Mouse (Mus musculus): ENCODE measurements around the gene Krt87. TPM values are rescaled to one million over a fixed set of nuclear protein-coding genes. Genes with fewer than 3 reads are reported as not detected.
A peak's percentile ranks its signal among the peaks of the same experiment; 100 is the strongest.

Gene Krt87
- polyA plus RNA-seq, 1 experiment from 2014 or later, result 0.16 TPM

DNA sequence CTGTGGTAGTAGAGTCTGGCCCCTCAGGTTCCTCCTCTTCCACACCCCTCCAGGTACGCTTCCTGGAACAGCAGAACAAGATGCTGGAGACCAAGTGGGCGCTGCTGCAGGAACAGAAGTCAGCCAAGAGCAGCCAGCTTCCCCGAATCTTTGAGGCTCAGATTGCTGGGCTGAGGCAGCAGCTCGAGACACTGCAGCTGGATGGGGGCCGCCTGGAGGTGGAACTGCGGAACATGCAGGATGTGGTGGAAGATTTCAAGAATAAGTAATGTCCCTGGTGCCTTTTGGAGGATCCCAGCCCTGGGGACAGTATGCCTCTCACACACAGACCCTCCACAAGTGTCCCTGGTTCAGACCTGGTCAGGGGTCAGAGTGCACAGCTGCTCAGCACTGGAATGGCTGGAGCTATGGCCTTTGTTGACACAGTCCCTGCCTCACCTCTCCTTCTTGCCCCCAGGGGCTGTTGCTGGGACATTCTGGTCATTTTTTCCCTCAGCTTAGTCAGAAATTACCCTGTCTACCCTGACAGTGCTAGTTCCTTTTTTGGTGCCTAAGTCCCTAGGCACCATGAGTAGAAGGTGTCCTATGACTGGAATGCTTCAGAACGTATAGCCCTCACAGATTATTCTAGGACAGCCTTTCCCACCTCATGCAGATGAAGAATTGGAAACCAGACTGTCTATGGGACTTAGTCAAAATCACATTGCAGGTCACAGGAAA, 24.5 kb downstream of the Krt87 start:
- no peaks in the 10 kb centered on the region for H3K9me3 ChIP-seq (ENCODE audit: control insufficient read depth)
- TF ChIP-seq CTCF (IDR thresholded peaks at IDR 0.05; ENCODE audit: low read depth), result peak; percentile 50
- peak overlapping the region; percentile 50; the same call in 1 of the 2 replicates for H3K27ac ChIP-seq (ENCODE audit: low read depth, low read length)
- H3K36me3 ChIP-seq (ENCODE audit: control insufficient read depth, insufficient read depth), result no peaks in the 10 kb centered on the region
- WGBS, result 47% methylated on average over 7 of the region's 7 CpGs
- no peak for ATAC-seq
- H3K27me3 ChIP-seq (replicated peaks; ENCODE audit: control insufficient read depth, insufficient read depth, low read length), result no peaks in the 10 kb centered on the region
- no peak overlapping the region for H3K4me3 ChIP-seq (ENCODE audit: low read depth, low read length)
- 0 out of 2 replicates have a peak, but pooled peaks cover 7% of the 10 kb centered on the region for H3K4me1 ChIP-seq (replicated peaks; ENCODE audit: control insufficient read depth, insufficient read depth, low read length)
- peak overlapping the region; percentile 64 for H3K4me2 ChIP-seq (replicated peaks; ENCODE audit: low read depth)
- no peak overlapping the region for H3K9ac ChIP-seq (ENCODE audit: low read depth, low read length)

DNA sequence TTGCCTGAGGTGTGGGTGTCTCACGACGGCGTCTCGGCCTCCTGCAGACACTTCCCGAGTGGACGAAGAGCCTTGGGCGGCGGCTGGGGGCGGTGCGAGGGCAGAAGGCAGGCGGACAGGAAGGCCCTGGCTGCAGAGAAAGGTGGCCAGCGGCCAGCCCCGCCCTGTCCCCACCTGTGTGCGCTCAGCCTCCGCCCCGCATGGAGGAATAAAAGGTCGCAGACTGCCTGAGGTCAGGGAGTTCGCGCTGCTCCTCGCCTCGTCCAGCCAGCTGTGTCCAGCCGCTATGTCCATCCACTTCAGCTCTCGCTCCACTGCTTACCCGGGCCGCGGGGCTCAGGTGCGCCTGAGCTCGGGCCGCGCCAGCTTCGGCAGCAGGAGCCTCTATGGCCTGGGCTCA, 26.4 kb downstream of the Krt87 start:
- 0 out of 2 replicates have a peak, but pooled peaks cover 7% of the 10 kb centered on the region for H3K4me1 ChIP-seq (replicated peaks; ENCODE audit: control insufficient read depth, insufficient read depth, low read length)
- no peaks in the 10 kb centered on the region for H3K9me3 ChIP-seq (ENCODE audit: control insufficient read depth)
- peak overlapping the region; percentile 36 for H3K4me3 ChIP-seq (ENCODE audit: low read depth, low read length)
- WGBS, result 18% methylated on average over 31 of the region's 31 CpGs
- ATAC-seq, result peak; percentile 61
- TF ChIP-seq CTCF (IDR thresholded peaks at IDR 0.05; ENCODE audit: low read depth), result no peak
- peak overlapping the region; percentile 43 for H3K9ac ChIP-seq (ENCODE audit: low read depth, low read length)
- H3K36me3 ChIP-seq (ENCODE audit: control insufficient read depth, insufficient read depth), result no peaks in the 10 kb centered on the region
- H3K4me2 ChIP-seq (replicated peaks; ENCODE audit: low read depth), result peak overlapping the region; percentile 64
- no peaks in the 10 kb centered on the region for H3K27me3 ChIP-seq (replicated peaks; ENCODE audit: control insufficient read depth, insufficient read depth, low read length)
- 0 out of 2 replicates have a peak overlapping the region, but pooled peaks have one; percentile 41 for H3K27ac ChIP-seq (ENCODE audit: low read depth, low read length)

DNA sequence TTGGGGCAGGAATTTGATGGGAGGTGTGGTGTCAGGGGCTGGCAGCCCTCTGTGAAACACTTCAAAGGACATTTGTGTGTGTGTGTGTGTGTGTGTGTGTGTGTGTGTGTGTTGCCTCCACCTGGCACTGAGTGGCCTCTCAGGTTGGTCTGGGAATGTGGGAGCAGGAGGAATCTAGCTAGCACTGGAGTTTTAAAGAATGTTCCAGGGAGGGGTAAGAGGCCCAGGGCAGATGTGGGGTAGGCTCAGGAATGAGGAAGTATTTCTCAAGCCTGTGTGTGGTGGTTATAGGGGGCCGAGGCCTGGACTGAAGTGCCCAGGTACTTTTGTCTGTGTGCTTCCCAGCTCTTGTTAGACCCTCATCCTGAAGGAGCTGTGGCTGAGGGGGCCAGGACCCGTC, 27.8 kb downstream of the Krt87 start, which contains the start of gene Krt7:
Krt7 (plus strand) TSS at position 269 of the 400 bp plus-strand sequence.
- Histone ChIP-seq H3K4me1 (replicated peaks; ENCODE audit: control insufficient read depth, insufficient read depth, low read length) (0 out of 2 replicates have a peak, but pooled peaks cover 7% of the 10 kb centered on the region), H3K27ac (ENCODE audit: low read depth, low read length) (peak within 1 kb of the TSS; percentile 41; the same call in 1 of the 2 replicates), H3K4me2 (replicated peaks; ENCODE audit: low read depth) (peak within 1 kb of the TSS; percentile 64), H3K9me3 (ENCODE audit: control insufficient read depth) (no peaks in the 10 kb centered on the region), H3K36me3 (ENCODE audit: control insufficient read depth, insufficient read depth) (no peaks in the 10 kb centered on the region), H3K4me3 (ENCODE audit: low read depth, low read length) (peak within 1 kb of the TSS; percentile 36), H3K27me3 (replicated peaks; ENCODE audit: control insufficient read depth, insufficient read depth, low read length) (no peaks in the 10 kb centered on the region), H3K9ac (ENCODE audit: low read depth, low read length) (peak within 1 kb of the TSS; percentile 43)
- no peak for TF ChIP-seq CTCF (IDR thresholded peaks at IDR 0.05; ENCODE audit: low read depth)
- ATAC-seq, result peak; percentile 44
- 8% methylated on average over 2 of the region's 2 CpGs for WGBS

DNA sequence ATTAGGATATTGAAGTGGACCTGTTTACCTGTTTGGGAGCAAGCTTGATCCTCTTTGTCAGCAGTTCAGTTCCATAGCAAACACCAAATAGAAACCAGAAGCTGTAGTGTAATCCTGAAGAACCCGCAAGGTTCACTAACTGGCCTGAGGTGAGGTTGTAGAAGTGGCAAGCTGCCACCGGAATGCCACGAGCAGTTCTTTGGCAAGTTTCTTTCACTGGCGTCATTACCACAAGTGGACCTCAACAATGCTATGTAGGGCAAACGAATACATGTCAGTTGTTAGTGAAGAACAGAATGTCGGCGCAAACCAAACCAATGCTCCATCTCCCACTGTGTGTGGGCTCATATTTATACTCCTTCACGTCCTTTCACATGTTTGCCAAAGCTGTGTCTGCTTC, 40.3 kb downstream of the Krt87 start:
- no peak overlapping the region for H3K9ac ChIP-seq (ENCODE audit: low read depth, low read length)
- 83% methylated on average over 8 of the region's 8 CpGs for WGBS
- no peak for ATAC-seq
- no peak overlapping the region for H3K27ac ChIP-seq (ENCODE audit: low read depth, low read length)
- H3K4me2 ChIP-seq (replicated peaks; ENCODE audit: low read depth), result no peak overlapping the region
- no peak overlapping the region for H3K4me3 ChIP-seq (ENCODE audit: low read depth, low read length)
- H3K4me1 ChIP-seq (replicated peaks; ENCODE audit: control insufficient read depth, insufficient read depth, low read length), result no peaks in the 10 kb centered on the region; the same call in 1 of the 2 replicates
- 0 out of 2 replicates have a peak, but pooled peaks cover 6% of the 10 kb centered on the region for H3K36me3 ChIP-seq (ENCODE audit: control insufficient read depth, insufficient read depth)
- H3K27me3 ChIP-seq (replicated peaks; ENCODE audit: control insufficient read depth, insufficient read depth, low read length), result no peaks in the 10 kb centered on the region
- no peak for TF ChIP-seq CTCF (IDR thresholded peaks at IDR 0.05; ENCODE audit: low read depth)
- H3K9me3 ChIP-seq (ENCODE audit: control insufficient read depth), result no peaks in the 10 kb centered on the region

DNA sequence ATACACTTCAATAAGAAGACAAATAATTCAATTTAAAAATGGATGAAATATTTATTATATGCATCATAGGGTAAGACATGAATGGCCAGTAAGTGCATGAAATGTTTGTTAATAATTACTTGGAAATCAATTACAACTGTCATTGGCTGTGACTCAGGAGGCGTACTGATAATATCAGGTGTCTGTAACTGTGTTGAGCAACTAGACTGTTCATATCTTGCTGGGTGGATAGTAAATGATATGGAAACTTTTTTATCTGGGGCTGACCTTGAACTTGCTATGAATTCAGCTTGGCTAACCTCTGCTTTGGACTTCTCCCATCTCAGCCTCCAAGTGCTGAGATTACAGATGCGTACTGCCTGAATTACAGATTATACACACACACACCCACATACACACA, 40.9 kb downstream of the Krt87 start:
- Histone ChIP-seq H3K27me3 (replicated peaks; ENCODE audit: control insufficient read depth, insufficient read depth, low read length) (no peaks in the 10 kb centered on the region), H3K4me3 (ENCODE audit: low read depth, low read length) (no peak overlapping the region), H3K9ac (ENCODE audit: low read depth, low read length) (no peak overlapping the region), H3K4me2 (replicated peaks; ENCODE audit: low read depth) (no peak overlapping the region), H3K27ac (ENCODE audit: low read depth, low read length) (no peak overlapping the region), H3K4me1 (replicated peaks; ENCODE audit: control insufficient read depth, insufficient read depth, low read length) (no peaks in the 10 kb centered on the region; the same call in 1 of the 2 replicates), H3K36me3 (ENCODE audit: control insufficient read depth, insufficient read depth) (0 out of 2 replicates have a peak, but pooled peaks cover 6% of the 10 kb centered on the region), H3K9me3 (ENCODE audit: control insufficient read depth) (no peaks in the 10 kb centered on the region)
- peak; percentile 53 for ATAC-seq
- 41% methylated on average over 2 of the region's 2 CpGs for WGBS
- TF ChIP-seq CTCF (IDR thresholded peaks at IDR 0.05; ENCODE audit: low read depth), result no peak

DNA sequence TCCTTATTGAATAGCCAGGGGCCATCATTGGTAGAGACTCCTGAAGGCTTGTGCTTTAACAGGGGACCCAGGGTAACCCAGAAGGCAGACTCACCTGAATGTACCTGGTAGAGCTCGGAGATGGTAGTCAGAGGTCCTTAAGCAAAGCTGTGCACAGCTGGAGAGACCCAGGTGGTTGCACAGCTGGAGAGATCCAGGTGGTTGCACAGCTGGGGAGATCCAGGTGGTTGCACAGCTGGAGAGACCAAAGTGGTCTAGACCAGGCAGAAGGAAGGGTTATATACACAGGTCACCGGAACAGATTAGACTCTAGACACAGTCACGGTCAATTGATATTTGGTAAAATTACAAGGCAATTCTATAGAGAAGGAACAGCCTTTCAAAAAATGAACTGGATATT, 41.7 kb downstream of the Krt87 start:
- no peak overlapping the region for H3K9ac ChIP-seq (ENCODE audit: low read depth, low read length)
- H3K4me2 ChIP-seq (replicated peaks; ENCODE audit: low read depth), result no peak overlapping the region
- no peak overlapping the region for H3K4me3 ChIP-seq (ENCODE audit: low read depth, low read length)
- H3K9me3 ChIP-seq (ENCODE audit: control insufficient read depth), result no peaks in the 10 kb centered on the region
- no peak overlapping the region for H3K27ac ChIP-seq (ENCODE audit: low read depth, low read length)
- H3K36me3 ChIP-seq (ENCODE audit: control insufficient read depth, insufficient read depth), result 0 out of 2 replicates have a peak, but pooled peaks cover 6% of the 10 kb centered on the region
- H3K27me3 ChIP-seq (replicated peaks; ENCODE audit: control insufficient read depth, insufficient read depth, low read length), result no peaks in the 10 kb centered on the region
- ATAC-seq, result no peak
- no peaks in the 10 kb centered on the region; the same call in 1 of the 2 replicates for H3K4me1 ChIP-seq (replicated peaks; ENCODE audit: control insufficient read depth, insufficient read depth, low read length)
- WGBS, result 83% methylated on average over 3 of the region's 3 CpGs
- no peak for TF ChIP-seq CTCF (IDR thresholded peaks at IDR 0.05; ENCODE audit: low read depth)

Data from intestine, postnatal 0 days (tissue).